Mouse (Mus musculus): Measurements from ENCODE around the gene Zfp365. TPM values are rescaled to one million over a fixed set of nuclear protein-coding genes. Genes with fewer than 3 reads are reported as not detected.

Zfp365 gene
- polyA plus RNA-seq (2015; fragmentation: Nextera tagmentation; extraction: Ambion mirVana) = 1.7 and 1.9 TPM in 2 replicates

- Histone ChIP-seq H3K9me3 (no peaks in the 10 kb centered on the region), H3K27me3 (no peaks in the 10 kb centered on the region), H3K4me3 (peak within 1 kb of the TSS; percentile 62), H3K9ac (peak within 1 kb of the TSS; percentile 45), H3K4me2 (peak within 1 kb of the TSS; percentile 94), H3K4me1 (peaks cover 11% of the 10 kb centered on the region; the same call in 1 of the 2 replicates), H3K36me3 (no peaks in the 10 kb centered on the region), H3K27ac (no peak within 1 kb of the TSS)
- ATAC-seq (ENCODE audit: insufficient number of reproducible peaks, low FRiP score, low TSS enrichment, low read depth) = peak; percentile 79; the same call in 1 of the 2 replicates
- WGBS = under 1% methylated on average over 42 of the region's 43 CpGs
Measured at GRCm38 (mm10) chr10:67912337-67912776, at the start of gene Zfp365. Gene Zfp365 (minus strand): TSS chr10:67912662.

- no peak for ATAC-seq (ENCODE audit: insufficient number of reproducible peaks, low FRiP score, low TSS enrichment, low read depth)
- WGBS = 55% methylated on average over 3 of the region's 3 CpGs
- H3K27ac ChIP-seq = no peak overlapping the region
Measured at GRCm38 (mm10) chr10:67959982-67960381, 47.5 kb upstream of the Zfp365 start.

GRCm38 (mm10) chr10:67955982-67956381 lies 43.5 kb upstream of the Zfp365 start:
- H3K27ac ChIP-seq = no peak overlapping the region
- no peak overlapping the region for H3K9ac ChIP-seq
- no peaks in the 10 kb centered on the region for H3K9me3 ChIP-seq
- no peaks in the 10 kb centered on the region for H3K36me3 ChIP-seq
- no peaks in the 10 kb centered on the region for H3K27me3 ChIP-seq
- H3K4me1 ChIP-seq = no peaks in the 10 kb centered on the region
- no peak overlapping the region for H3K4me2 ChIP-seq
- ATAC-seq (ENCODE audit: insufficient number of reproducible peaks, low FRiP score, low TSS enrichment, low read depth) = no peak
- WGBS = 90% methylated on average over 2 of the region's 2 CpGs
- H3K4me3 ChIP-seq = no peak overlapping the region

More at GRCm38 (mm10) chr10:67959982-67960381, 47.5 kb upstream of the Zfp365 start:
- Histone ChIP-seq H3K9me3 (no peaks in the 10 kb centered on the region), H3K4me3 (no peak overlapping the region), H3K36me3 (no peaks in the 10 kb centered on the region), H3K9ac (no peak overlapping the region), H3K4me1 (no peaks in the 10 kb centered on the region), H3K27me3 (no peaks in the 10 kb centered on the region), H3K4me2 (no peak overlapping the region)

- Histone ChIP-seq H3K4me3 (no peak overlapping the region), H3K4me2 (no peak overlapping the region), H3K36me3 (no peaks in the 10 kb centered on the region), H3K27ac (no peak overlapping the region), H3K4me1 (no peaks in the 10 kb centered on the region), H3K27me3 (no peaks in the 10 kb centered on the region), H3K9ac (no peak overlapping the region), H3K9me3 (no peaks in the 10 kb centered on the region)
- WGBS = 78% methylated on average over 4 of the region's 4 CpGs
- no peak for ATAC-seq (ENCODE audit: insufficient number of reproducible peaks, low FRiP score, low TSS enrichment, low read depth)
Measured at GRCm38 (mm10) chr10:67951690-67952089, 39.2 kb upstream of the Zfp365 start.

GRCm38 (mm10) chr10:67950059-67950748 lies 37.7 kb upstream of the Zfp365 start:
- H3K36me3 ChIP-seq = no peaks in the 10 kb centered on the region
- no peak overlapping the region for H3K4me2 ChIP-seq
- H3K27ac ChIP-seq = no peak overlapping the region
- H3K4me3 ChIP-seq = no peak overlapping the region
- no peaks in the 10 kb centered on the region for H3K4me1 ChIP-seq
- H3K9me3 ChIP-seq = no peaks in the 10 kb centered on the region
- H3K9ac ChIP-seq = no peak overlapping the region
- WGBS = 78% methylated on average over 8 of the region's 8 CpGs
- no peak for ATAC-seq (ENCODE audit: insufficient number of reproducible peaks, low FRiP score, low TSS enrichment, low read depth)
- no peaks in the 10 kb centered on the region for H3K27me3 ChIP-seq

GRCm38 (mm10) chr10:67943513-67943912 lies 31.1 kb upstream of the Zfp365 start:
- no peaks in the 10 kb centered on the region for H3K36me3 ChIP-seq
- H3K4me2 ChIP-seq = no peak overlapping the region
- H3K4me3 ChIP-seq = no peak overlapping the region
- H3K27ac ChIP-seq = no peak overlapping the region
- H3K4me1 ChIP-seq = no peaks in the 10 kb centered on the region
- no peak for ATAC-seq (ENCODE audit: insufficient number of reproducible peaks, low FRiP score, low TSS enrichment, low read depth)
- H3K9me3 ChIP-seq = no peaks in the 10 kb centered on the region
- WGBS = 94% methylated on average over 4 of the region's 4 CpGs
- H3K27me3 ChIP-seq = no peaks in the 10 kb centered on the region
- H3K9ac ChIP-seq = no peak overlapping the region

GRCm38 (mm10) chr10:67939546-67939945 lies 27.1 kb upstream of the Zfp365 start:
- Histone ChIP-seq H3K4me3 (no peak overlapping the region), H3K4me2 (no peak overlapping the region), H3K27ac (no peak overlapping the region), H3K4me1 (no peaks in the 10 kb centered on the region), H3K9ac (no peak overlapping the region), H3K27me3 (no peaks in the 10 kb centered on the region), H3K36me3 (no peaks in the 10 kb centered on the region), H3K9me3 (no peaks in the 10 kb centered on the region)
- WGBS = 68% methylated on average over 12 of the region's 12 CpGs
- no peak for ATAC-seq (ENCODE audit: insufficient number of reproducible peaks, low FRiP score, low TSS enrichment, low read depth)

GRCm38 (mm10) chr10:67937775-67938174 lies 25.3 kb upstream of the Zfp365 start:
- no peaks in the 10 kb centered on the region for H3K36me3 ChIP-seq
- no peak overlapping the region for H3K27ac ChIP-seq
- H3K9ac ChIP-seq = no peak overlapping the region
- H3K9me3 ChIP-seq = no peaks in the 10 kb centered on the region
- no peak overlapping the region for H3K4me2 ChIP-seq
- 86% methylated on average over 5 of the region's 5 CpGs for WGBS
- no peak overlapping the region for H3K4me3 ChIP-seq
- no peak for ATAC-seq (ENCODE audit: insufficient number of reproducible peaks, low FRiP score, low TSS enrichment, low read depth)
- no peaks in the 10 kb centered on the region for H3K27me3 ChIP-seq
- H3K4me1 ChIP-seq = no peaks in the 10 kb centered on the region

- ATAC-seq (ENCODE audit: insufficient number of reproducible peaks, low FRiP score, low TSS enrichment, low read depth) = no peak
- no peaks in the 10 kb centered on the region for H3K36me3 ChIP-seq
- no peak overlapping the region for H3K4me2 ChIP-seq
- H3K4me3 ChIP-seq = no peak overlapping the region
- no peak overlapping the region for H3K9ac ChIP-seq
- no peaks in the 10 kb centered on the region for H3K27me3 ChIP-seq
- WGBS = 66% methylated on average over 4 of the region's 4 CpGs
- H3K27ac ChIP-seq = no peak overlapping the region
- H3K4me1 ChIP-seq = no peaks in the 10 kb centered on the region
- no peaks in the 10 kb centered on the region for H3K9me3 ChIP-seq
Measured at GRCm38 (mm10) chr10:67936944-67937343, 24.5 kb upstream of the Zfp365 start.

GRCm38 (mm10) chr10:67932780-67933179 lies 20.3 kb upstream of the Zfp365 start:
- no peak overlapping the region for H3K27ac ChIP-seq
- H3K4me2 ChIP-seq = no peak overlapping the region

GRCm38 (mm10) chr10:67931328-67931727 lies 18.9 kb upstream of the Zfp365 start:
- no peak overlapping the region for H3K4me2 ChIP-seq

More at GRCm38 (mm10) chr10:67932780-67933179, 20.3 kb upstream of the Zfp365 start:
- 82% methylated on average over 11 of the region's 11 CpGs for WGBS
- H3K9ac ChIP-seq = no peak overlapping the region
- no peak overlapping the region for H3K4me3 ChIP-seq
- ATAC-seq (ENCODE audit: insufficient number of reproducible peaks, low FRiP score, low TSS enrichment, low read depth) = no peak
- H3K9me3 ChIP-seq = no peaks in the 10 kb centered on the region
- no peaks in the 10 kb centered on the region for H3K4me1 ChIP-seq
- H3K36me3 ChIP-seq = no peaks in the 10 kb centered on the region
- no peaks in the 10 kb centered on the region for H3K27me3 ChIP-seq

GRCm38 (mm10) chr10:67928584-67928983 lies 16.1 kb upstream of the Zfp365 start:
- no peaks in the 10 kb centered on the region for H3K27me3 ChIP-seq
- no peak for ATAC-seq (ENCODE audit: insufficient number of reproducible peaks, low FRiP score, low TSS enrichment, low read depth)
- no peaks in the 10 kb centered on the region for H3K9me3 ChIP-seq
- H3K4me2 ChIP-seq = no peak overlapping the region
- no peak overlapping the region for H3K9ac ChIP-seq
- 86% methylated on average over 7 of the region's 7 CpGs for WGBS
- H3K4me1 ChIP-seq = no peaks in the 10 kb centered on the region
- H3K4me3 ChIP-seq = no peak overlapping the region
- H3K27ac ChIP-seq = no peak overlapping the region
- no peaks in the 10 kb centered on the region for H3K36me3 ChIP-seq

More at GRCm38 (mm10) chr10:67931328-67931727, 18.9 kb upstream of the Zfp365 start:
- H3K36me3 ChIP-seq = no peaks in the 10 kb centered on the region
- no peaks in the 10 kb centered on the region for H3K4me1 ChIP-seq
- no peak overlapping the region for H3K4me3 ChIP-seq
- 82% methylated on average over 4 of the region's 4 CpGs for WGBS
- no peak overlapping the region for H3K9ac ChIP-seq
- H3K27me3 ChIP-seq = no peaks in the 10 kb centered on the region
- ATAC-seq (ENCODE audit: insufficient number of reproducible peaks, low FRiP score, low TSS enrichment, low read depth) = no peak
- no peaks in the 10 kb centered on the region for H3K9me3 ChIP-seq
- H3K27ac ChIP-seq = no peak overlapping the region

Data from limb, embryonic 15.5 days (tissue).